Mouse (Mus musculus) liver, postnatal 0 days (tissue): ENCODE results near the gene Ppfia3.

Experiments used
- CTCF ChIP-seq: sonication (generic); IDR thresholded peaks from 2 replicates; pipeline ENCODE4 v1.5.1; 2016; ENCODE audit warnings: antibody characterized with exemption, low read depth
- EP300 ChIP-seq: IDR thresholded peaks from 2 replicates; pipeline ENCODE4 v1.6.1; 2016; ENCODE audit warnings: antibody characterized with exemption, low read depth, mild to moderate bottlenecking

DNA sequence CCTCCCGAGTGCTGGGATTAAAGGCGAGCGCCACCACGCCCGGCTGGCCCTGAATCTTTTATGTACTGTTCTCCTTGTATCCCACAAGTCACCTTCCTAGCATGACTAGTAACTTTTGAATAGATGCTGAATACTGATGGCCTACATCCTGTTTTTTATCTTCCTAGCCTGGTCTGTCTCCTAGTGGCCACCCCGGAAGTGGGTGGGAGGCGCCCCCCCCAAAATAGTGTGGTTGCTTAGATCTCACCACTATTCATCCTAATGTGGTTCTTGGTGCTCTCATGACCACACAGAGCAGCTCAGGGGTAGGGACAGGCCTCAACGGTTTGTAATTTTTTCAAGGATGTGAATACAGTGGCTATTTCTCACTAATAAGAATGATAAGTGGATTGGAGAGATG is 7.8 kb upstream of the Ppfia3 start:
- no peak for TF ChIP-seq CTCF
- no peak for TF ChIP-seq EP300
